Mouse (Mus musculus) heart, embryonic 13.5 days (tissue): Measurements from ENCODE around the gene Dmrtc2. TPM values are rescaled to one million over a fixed set of nuclear protein-coding genes. Genes with fewer than 3 reads are reported as not detected.
"Not testable (repeated sequence)": the region's sequence is repeated elsewhere in the genome, so short reads cannot be mapped to it uniquely, and the experiment has no call there.

Source experiments
- ATAC-seq: fragments of 200-750 bp; cut with Nextera tagmentation; 2 replicates; pipeline ENCODE4 v1.8.0; 2017; ENCODE audit warnings: moderate TSS enrichment; ENCODE audit not compliant: insufficient number of reproducible peaks, low FRiP score, low TSS enrichment; ENCODE audit errors: extremely low read depth
- H3K27ac ChIP-seq: fragments of 300-500 bp; sonication (generic); replicated peaks from 2 replicates; pipeline ENCODE4 v1.5.1; 2015; ENCODE audit warnings: moderate library complexity, mild to moderate bottlenecking, inconsistent platforms
- H3K27me3 ChIP-seq: fragments of 300-500 bp; sonication (generic); replicated peaks from 2 replicates; pipeline ENCODE4 v1.6.1; 2015; ENCODE audit warnings: mild to moderate bottlenecking, inconsistent platforms
- H3K36me3 ChIP-seq: fragments of 300-500 bp; sonication (generic); 2 replicates; pipeline ENCODE4 v1.6.1; 2015; ENCODE audit warnings: mild to moderate bottlenecking, inconsistent platforms
- H3K4me1 ChIP-seq: fragments of 300-500 bp; sonication (generic); 2 replicates; pipeline ENCODE4 v1.6.1; 2015; ENCODE audit warnings: inconsistent platforms
- H3K4me2 ChIP-seq: fragments of 300-500 bp; sonication (generic); 2 replicates; pipeline ENCODE4 v1.6.1; 2015; ENCODE audit warnings: inconsistent platforms, mild to moderate bottlenecking, moderate library complexity
- H3K4me3 ChIP-seq: fragments of 300-500 bp; sonication (generic); 2 replicates; pipeline ENCODE4 v1.5.1; 2015; ENCODE audit warnings: moderate library complexity, mild to moderate bottlenecking, inconsistent platforms
- H3K9ac ChIP-seq: fragments of 300-500 bp; sonication (generic); 2 replicates; pipeline ENCODE4 v1.6.1; 2015; ENCODE audit warnings: inconsistent platforms, mild to moderate bottlenecking, moderate library complexity
- H3K9me3 ChIP-seq: fragments of 300-500 bp; sonication (generic); 2 replicates; pipeline ENCODE4 v1.6.1; 2016; ENCODE audit warnings: inconsistent platforms
- WGBS: fragments of 180-500 bp; shearing (Covaris S2); methylation state at CpG from one replicate; pipeline ENCODE4 v1.1.7; 2015; ENCODE audit warnings: mixed read lengths; 5-methylcytosine and 5-hydroxymethylcytosine counted together
- polyA plus RNA-seq: library from polyadenylated mRNA; unstranded; fragments of >200 nt; fragmentation: Nextera tagmentation; extraction: Ambion mirVana; gene quantifications from 2 replicates; pipeline ENCODE4 v1.2.1, GENCODE M21; 2015

Gene Dmrtc2
- polyA plus RNA-seq: 0.08 TPM in 1 of 2 replicates, not detected in the other

GRCm38 (mm10) chr7:24869532-24870165, at the start of gene Dmrtc2, which contains the start of gene Lypd4:
Gene Dmrtc2 (plus strand): TSS chr7:24870057.
Gene Lypd4 (minus strand): TSS chr7:24869941.
- no peak within 1 kb of the TSS for H3K4me3 ChIP-seq
- no peaks in the 10 kb centered on the region for H3K4me1 ChIP-seq
- 37% methylated on average over 40 of the region's 41 CpGs for WGBS
- no peak for ATAC-seq
- no peaks in the 10 kb centered on the region for H3K36me3 ChIP-seq
- peaks cover 7% of the 10 kb centered on the region; the same call in 1 of the 2 replicates for H3K9me3 ChIP-seq
- no peak within 1 kb of the TSS for H3K4me2 ChIP-seq
- H3K27me3 ChIP-seq: peaks cover 62% of the 10 kb centered on the region
- H3K27ac ChIP-seq: no peak within 1 kb of the TSS
- no peak within 1 kb of the TSS for H3K9ac ChIP-seq

DNA sequence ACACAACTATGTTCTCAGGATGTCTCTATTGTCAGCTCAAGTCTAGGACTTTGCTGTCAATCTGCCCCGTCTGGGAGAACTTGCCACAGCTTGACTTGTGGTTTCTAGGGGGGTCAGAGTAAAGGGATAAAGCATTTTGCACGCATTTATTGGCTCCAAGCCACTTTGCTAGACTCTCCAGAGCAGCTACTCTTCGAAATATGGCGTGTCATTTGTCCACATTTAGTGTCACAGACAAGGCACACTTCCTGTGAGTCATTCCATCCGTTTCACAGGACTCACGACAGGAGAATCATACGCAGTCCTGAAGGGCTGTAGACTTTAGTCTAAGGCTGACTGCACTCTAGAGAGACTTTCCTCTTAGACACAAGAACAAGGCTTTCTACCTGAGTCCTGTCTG, 45.4 kb upstream of the Dmrtc2 start:
- ATAC-seq: no peak
- Histone ChIP-seq H3K4me2 (no peak overlapping the region), H3K9ac (no peak overlapping the region), H3K27me3 (no peaks in the 10 kb centered on the region), H3K4me1 (no peaks in the 10 kb centered on the region), H3K9me3 (no peaks in the 10 kb centered on the region), H3K36me3 (no peaks in the 10 kb centered on the region), H3K27ac (no peak overlapping the region), H3K4me3 (no peak overlapping the region)
- 55% methylated on average over 7 of the region's 7 CpGs for WGBS

GRCm38 (mm10) chr7:24827181-24827580, 42.7 kb upstream of the Dmrtc2 start:
- H3K9me3 ChIP-seq: 0 out of 2 replicates have a peak, but pooled peaks cover 3% of the 10 kb centered on the region
- no peak overlapping the region for H3K4me2 ChIP-seq
- no peak overlapping the region for H3K9ac ChIP-seq
- no peak overlapping the region for H3K27ac ChIP-seq
- ATAC-seq: no peak
- no peak overlapping the region for H3K4me3 ChIP-seq
- H3K4me1 ChIP-seq: no peaks in the 10 kb centered on the region
- H3K27me3 ChIP-seq: no peaks in the 10 kb centered on the region
- WGBS: 82% methylated on average over 4 of the region's 4 CpGs
- H3K36me3 ChIP-seq: no peaks in the 10 kb centered on the region

DNA sequence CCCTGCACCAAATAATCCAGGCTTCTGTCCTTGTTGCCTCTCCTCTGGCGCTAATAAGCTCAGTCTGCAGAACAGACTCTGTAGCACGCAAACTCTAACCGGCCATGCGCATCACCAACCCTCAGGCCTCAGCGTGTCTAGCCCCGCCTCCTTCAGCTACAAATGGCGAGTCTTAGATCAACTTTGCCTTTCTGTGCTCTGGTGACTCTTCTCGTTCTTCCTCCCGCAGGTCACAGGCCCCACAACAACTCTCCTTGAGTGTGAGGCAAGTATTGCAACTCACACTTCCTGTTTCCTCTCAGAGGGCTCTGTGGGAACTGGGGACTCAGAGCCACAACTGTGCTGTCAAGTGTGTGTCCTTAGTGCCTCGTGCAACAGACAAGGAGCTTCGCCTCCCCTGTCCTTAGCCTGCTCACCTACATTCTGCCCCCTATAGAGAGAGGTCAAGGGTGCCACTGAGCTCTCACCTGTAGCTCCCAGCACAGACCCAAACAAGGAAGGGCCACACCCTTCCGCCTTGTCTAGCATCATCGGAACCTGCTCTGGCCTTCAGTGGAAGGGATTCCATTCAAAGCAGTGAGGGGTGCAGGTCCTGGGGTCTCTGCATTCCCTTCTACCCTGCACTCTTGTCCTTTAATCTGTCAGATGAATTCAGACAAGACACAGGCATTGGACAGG, 31.0 kb upstream of the Dmrtc2 start:
- not testable (repeated sequence) for ATAC-seq, H3K9ac ChIP-seq, H3K4me2 ChIP-seq, H3K4me3 ChIP-seq, H3K27ac ChIP-seq, H3K36me3 ChIP-seq, H3K27me3 ChIP-seq, H3K9me3 ChIP-seq, H3K4me1 ChIP-seq
- 59% methylated on average over 13 of the region's 13 CpGs for WGBS

DNA sequence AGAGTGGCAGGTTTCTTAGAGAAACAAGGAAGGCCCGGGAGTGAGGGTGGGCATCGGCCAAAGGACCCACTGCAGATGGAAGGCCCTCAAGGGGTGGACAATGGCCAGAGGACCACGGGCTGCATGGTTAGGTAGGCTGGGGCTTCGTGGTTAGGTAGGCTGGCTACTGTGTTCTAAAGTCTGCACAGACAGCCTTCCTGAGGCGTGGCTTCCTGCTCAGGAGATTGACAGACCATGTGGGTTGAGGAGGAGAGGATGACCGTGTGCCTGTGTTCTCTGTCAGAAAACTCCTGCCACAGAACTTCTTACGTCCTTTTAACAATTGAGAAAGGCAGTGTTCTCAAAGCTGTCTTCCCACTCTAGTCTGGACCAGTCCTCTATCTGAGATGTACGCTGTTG, 30.4 kb upstream of the Dmrtc2 start:
- no peaks in the 10 kb centered on the region for H3K4me1 ChIP-seq
- no peaks in the 10 kb centered on the region for H3K9me3 ChIP-seq
- H3K27ac ChIP-seq: no peak overlapping the region
- H3K36me3 ChIP-seq: no peaks in the 10 kb centered on the region
- 68% methylated on average over 8 of the region's 8 CpGs for WGBS
- H3K4me3 ChIP-seq: no peak overlapping the region
- no peak overlapping the region for H3K9ac ChIP-seq
- ATAC-seq: no peak
- H3K27me3 ChIP-seq: no peaks in the 10 kb centered on the region
- H3K4me2 ChIP-seq: no peak overlapping the region

DNA sequence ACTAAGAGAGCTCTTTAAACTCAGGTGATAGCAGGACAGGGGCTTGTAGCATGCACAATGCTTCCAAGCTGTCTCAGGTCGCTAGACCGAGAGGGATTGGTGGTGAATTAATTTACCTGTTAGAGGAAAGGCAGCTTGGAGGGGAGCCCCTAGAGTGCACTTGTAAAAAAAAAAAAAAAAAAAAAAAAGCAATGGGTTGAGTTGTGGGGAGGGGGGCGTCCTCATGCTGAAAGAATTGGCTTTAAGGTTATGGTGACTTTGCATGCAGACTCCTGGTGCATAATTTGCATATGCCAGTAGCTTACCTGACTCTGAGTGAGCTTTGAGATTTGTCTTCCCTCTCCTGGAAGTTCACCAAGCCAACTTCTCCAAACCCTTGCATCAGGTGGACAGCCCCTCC, 29.5 kb upstream of the Dmrtc2 start:
- Histone ChIP-seq H3K4me1 (no peaks in the 10 kb centered on the region), H3K9me3 (no peaks in the 10 kb centered on the region), H3K36me3 (no peaks in the 10 kb centered on the region), H3K9ac (no peak overlapping the region), H3K4me2 (no peak overlapping the region), H3K27me3 (no peaks in the 10 kb centered on the region), H3K27ac (no peak overlapping the region), H3K4me3 (no peak overlapping the region)
- 49% methylated on average over 3 of the region's 3 CpGs for whole genome bisulfite sequencing
- ATAC-seq: no peak

DNA sequence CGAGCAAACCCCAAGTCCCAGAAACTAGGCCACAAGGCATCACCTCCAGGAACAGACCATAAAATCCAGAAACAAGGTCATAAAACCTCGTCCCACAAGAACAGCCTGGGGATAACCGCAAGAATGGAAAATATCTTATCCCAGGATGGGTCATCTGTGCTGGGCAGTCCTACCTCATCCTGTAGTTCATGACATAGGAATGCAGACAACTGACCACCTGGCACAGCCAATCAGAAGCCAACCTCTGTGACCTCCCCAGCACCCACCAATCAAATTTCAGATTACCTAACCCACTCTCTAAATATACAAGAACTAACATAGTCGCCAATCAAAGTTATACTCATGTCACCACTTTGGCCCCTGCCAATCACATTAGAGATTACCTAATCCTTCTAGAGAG, 28.8 kb upstream of the Dmrtc2 start:
- Histone ChIP-seq H3K36me3 (no peaks in the 10 kb centered on the region), H3K9me3 (no peaks in the 10 kb centered on the region), H3K4me3 (no peak overlapping the region), H3K27me3 (no peaks in the 10 kb centered on the region), H3K4me1 (no peaks in the 10 kb centered on the region), H3K9ac (no peak overlapping the region), H3K4me2 (no peak overlapping the region), H3K27ac (no peak overlapping the region)
- whole genome bisulfite sequencing: 64% methylated on average over 4 of the region's 4 CpGs
- ATAC-seq: no peak

DNA sequence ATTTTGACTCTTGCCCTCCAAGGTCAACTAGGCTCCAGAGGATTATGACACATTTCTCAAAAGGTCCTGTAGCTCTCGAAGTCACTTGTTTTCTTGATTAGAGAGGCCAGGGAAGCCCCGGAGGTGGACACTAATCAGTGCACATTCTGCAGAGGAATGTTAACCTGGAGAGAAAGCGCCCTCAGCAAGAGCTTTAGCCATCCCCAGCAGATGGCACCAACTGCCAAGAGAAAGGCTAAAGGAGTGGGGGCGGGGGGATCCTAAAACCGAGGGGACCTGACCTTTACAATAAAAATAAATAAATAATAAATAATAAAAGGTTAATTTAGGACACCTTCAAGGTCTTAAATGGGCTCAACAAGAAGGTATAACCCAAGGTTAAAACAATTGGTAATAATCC, 25.7 kb upstream of the Dmrtc2 start:
- Histone ChIP-seq H3K27me3 (no peaks in the 10 kb centered on the region), H3K36me3 (no peaks in the 10 kb centered on the region), H3K27ac (no peak overlapping the region), H3K4me2 (no peak overlapping the region), H3K9ac (no peak overlapping the region), H3K9me3 (no peaks in the 10 kb centered on the region), H3K4me3 (no peak overlapping the region), H3K4me1 (no peaks in the 10 kb centered on the region)
- ATAC-seq: no peak
- WGBS: 38% methylated on average over 5 of the region's 5 CpGs

DNA sequence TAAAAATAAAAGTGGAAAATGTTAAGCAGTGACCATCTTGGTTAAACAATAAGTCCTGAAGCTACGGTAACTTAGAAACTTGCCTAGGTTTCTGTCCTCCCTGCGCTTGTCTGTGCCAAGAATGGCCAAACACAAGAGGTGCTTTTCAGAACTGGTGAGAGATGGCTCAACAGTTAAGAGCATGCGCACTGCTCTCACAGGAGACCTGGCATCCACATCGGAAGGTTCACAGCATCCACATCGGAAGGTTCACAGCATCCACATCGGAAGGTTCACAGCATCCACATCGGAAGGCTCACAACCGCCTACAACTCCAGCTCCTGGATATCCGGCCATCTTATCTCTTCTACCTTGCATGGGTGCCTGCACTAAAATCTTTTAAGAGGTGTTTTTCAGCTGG, 24.7 kb upstream of the Dmrtc2 start:
- H3K4me1 ChIP-seq: 0 out of 2 replicates have a peak, but pooled peaks cover 2% of the 10 kb centered on the region
- no peaks in the 10 kb centered on the region for H3K36me3 ChIP-seq
- WGBS: 80% methylated on average over 9 of the region's 9 CpGs
- no peak overlapping the region for H3K9ac ChIP-seq
- no peak overlapping the region for H3K4me2 ChIP-seq
- no peak overlapping the region for H3K27ac ChIP-seq
- no peaks in the 10 kb centered on the region for H3K27me3 ChIP-seq
- no peaks in the 10 kb centered on the region for H3K9me3 ChIP-seq
- no peak overlapping the region for H3K4me3 ChIP-seq
- ATAC-seq: no peak

DNA sequence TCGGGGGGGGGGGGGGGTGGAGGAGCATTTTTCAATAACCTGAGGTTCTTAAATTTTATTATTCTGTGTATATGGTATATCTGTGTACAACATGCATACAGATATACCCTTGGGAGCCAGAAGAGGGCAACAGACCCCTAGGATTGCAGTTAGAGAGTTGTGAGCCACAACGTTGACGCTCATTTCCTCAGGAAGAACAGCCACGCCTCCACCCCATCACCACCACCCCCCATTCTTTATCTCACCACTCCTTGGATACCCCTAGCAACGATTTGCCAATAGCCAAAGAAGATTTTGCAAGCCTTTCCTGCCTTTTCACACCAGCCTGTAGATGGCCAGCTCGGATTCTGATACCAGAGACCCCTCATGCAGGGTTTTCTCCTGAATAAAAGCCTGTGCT, 24.1 kb upstream of the Dmrtc2 start:
- no peaks in the 10 kb centered on the region for H3K36me3 ChIP-seq
- no peaks in the 10 kb centered on the region for H3K27me3 ChIP-seq
- peaks cover 3% of the 10 kb centered on the region; the same call in 1 of the 2 replicates for H3K4me1 ChIP-seq
- H3K4me3 ChIP-seq: no peak overlapping the region
- 3% methylated on average over 6 of the region's 6 CpGs for WGBS
- ATAC-seq: 0 out of 2 replicates have a peak, but pooled peaks have one; percentile 31
- H3K27ac ChIP-seq: no peak overlapping the region
- H3K9me3 ChIP-seq: no peaks in the 10 kb centered on the region
- H3K9ac ChIP-seq: no peak overlapping the region
- no peak overlapping the region for H3K4me2 ChIP-seq

DNA sequence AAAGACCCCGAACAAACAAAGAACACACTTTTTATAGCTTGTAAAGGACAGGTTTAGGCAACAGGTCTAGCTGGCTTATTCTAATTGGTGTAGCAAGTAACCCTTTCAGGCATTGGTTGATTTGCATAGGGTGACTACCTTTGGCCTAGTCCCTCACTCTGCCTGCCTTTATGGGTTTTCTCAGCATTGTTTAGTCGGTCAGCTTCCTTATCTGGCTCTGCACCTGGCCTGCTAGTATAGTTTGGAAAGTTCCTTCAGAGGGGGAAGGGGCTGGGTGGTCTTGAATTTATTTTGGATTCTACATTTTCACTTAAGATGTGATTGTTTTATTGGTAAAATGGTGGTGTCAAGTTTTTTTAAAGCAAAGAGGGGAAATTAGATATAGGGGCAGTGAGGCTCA, 23.3 kb upstream of the Dmrtc2 start:
- not testable (repeated sequence) for H3K9ac ChIP-seq, H3K27ac ChIP-seq, H3K36me3 ChIP-seq, H3K27me3 ChIP-seq, H3K4me2 ChIP-seq, H3K4me1 ChIP-seq, H3K4me3 ChIP-seq, ATAC-seq, H3K9me3 ChIP-seq
- WGBS: 42% methylated on average over 2 of the region's 2 CpGs

DNA sequence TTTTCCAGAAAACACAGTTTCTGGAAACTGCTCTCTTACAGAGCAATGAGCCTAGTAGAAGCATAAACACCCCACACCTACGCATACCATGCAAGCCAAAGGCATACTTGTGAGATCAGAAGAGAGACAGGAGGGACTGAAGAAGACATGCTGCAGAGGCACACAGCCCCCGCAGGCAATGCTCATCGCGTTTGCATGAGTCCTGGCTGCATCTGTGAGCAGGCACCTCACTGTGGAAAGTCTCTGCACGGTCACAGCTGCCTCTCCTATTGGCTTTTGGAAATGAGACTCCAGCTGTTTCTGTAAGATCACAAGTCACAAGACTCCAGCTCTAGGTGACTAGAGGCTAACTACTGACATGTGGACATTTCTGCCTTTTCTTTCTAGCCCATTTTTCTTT, 19.7 kb upstream of the Dmrtc2 start:
- Histone ChIP-seq H3K4me1 (peaks cover 13% of the 10 kb centered on the region), H3K4me2 (peak overlapping the region; percentile 40), H3K9ac (peak overlapping the region; percentile 33; the same call in 1 of the 2 replicates), H3K36me3 (no peaks in the 10 kb centered on the region), H3K9me3 (no peaks in the 10 kb centered on the region), H3K27me3 (no peaks in the 10 kb centered on the region), H3K4me3 (no peak overlapping the region), H3K27ac (peak overlapping the region; percentile 64)
- WGBS: 18% methylated on average over 5 of the region's 5 CpGs
- ATAC-seq: no peak
